Mouse (Mus musculus) ES-Bruce4 (cell line): ENCODE measurements around the gene Ing3. TPM values are rescaled to one million over a fixed set of nuclear protein-coding genes. Genes with fewer than 3 reads are reported as not detected.

Experiments
- H3K27ac ChIP-seq: 2 replicates; pipeline ENCODE4 v1.5.1; 2012; ENCODE audit warnings: low read length, inconsistent platforms; ENCODE audit not compliant: insufficient read depth
- H3K27me3 ChIP-seq: 2 replicates; pipeline ENCODE4 v1.6.1; 2012; ENCODE audit warnings: mild to moderate bottlenecking, low read length, inconsistent platforms; ENCODE audit not compliant: control insufficient read depth, poor library complexity, insufficient read depth, severe bottlenecking
- H3K36me3 ChIP-seq: 2 replicates; pipeline ENCODE4 v1.6.1; 2012; ENCODE audit warnings: inconsistent platforms, mild to moderate bottlenecking, low read length, moderate library complexity; ENCODE audit not compliant: control insufficient read depth, poor library complexity, insufficient read depth, severe bottlenecking
- H3K4me1 ChIP-seq: one replicate; pipeline ENCODE4 v1.8.1; 2011; ENCODE audit warnings: low read length; ENCODE audit not compliant: control insufficient read depth, insufficient read depth
- H3K4me3 ChIP-seq: 2 replicates; pipeline ENCODE4 v1.5.1; 2011; ENCODE audit warnings: low read depth, mild to moderate bottlenecking, low read length
- H3K9ac ChIP-seq: 2 replicates; pipeline ENCODE4 v1.6.1; 2012; ENCODE audit warnings: low read depth, mild to moderate bottlenecking, inconsistent platforms; ENCODE audit not compliant: poor library complexity, severe bottlenecking
- H3K9me3 ChIP-seq: replicated peaks from 2 replicates; pipeline ENCODE4 v1.6.1; 2012; ENCODE audit warnings: mild to moderate bottlenecking, low read length, inconsistent platforms; ENCODE audit not compliant: control insufficient read depth, poor library complexity, insufficient read depth, severe bottlenecking
- CTCF ChIP-seq: IDR thresholded peaks from one replicate; pipeline ENCODE4 v1.8.1; 2011; ENCODE audit warnings: low read depth, low read length
- EP300 ChIP-seq: IDR thresholded peaks from 2 replicates; pipeline ENCODE4 v1.6.1; 2011; ENCODE audit warnings: low read depth, low read length; ENCODE audit not compliant: insufficient read depth
- POLR2A ChIP-seq: IDR thresholded peaks from one replicate; pipeline ENCODE4 v1.8.1; 2011; ENCODE audit warnings: low read length; ENCODE audit not compliant: insufficient read depth
- polyA plus RNA-seq: library from polyadenylated mRNA; stranded (reverse); fragments of >200 nt; gene quantifications from 2 replicates; pipeline ENCODE4 v1.2.4, GENCODE M21; 2011; ENCODE audit warnings: low read depth; ENCODE audit not compliant: missing spikeins, insufficient read depth, insufficient read length

The Ing3 gene
- polyA plus RNA-seq, 1 experiment, result 26.1 TPM

DNA sequence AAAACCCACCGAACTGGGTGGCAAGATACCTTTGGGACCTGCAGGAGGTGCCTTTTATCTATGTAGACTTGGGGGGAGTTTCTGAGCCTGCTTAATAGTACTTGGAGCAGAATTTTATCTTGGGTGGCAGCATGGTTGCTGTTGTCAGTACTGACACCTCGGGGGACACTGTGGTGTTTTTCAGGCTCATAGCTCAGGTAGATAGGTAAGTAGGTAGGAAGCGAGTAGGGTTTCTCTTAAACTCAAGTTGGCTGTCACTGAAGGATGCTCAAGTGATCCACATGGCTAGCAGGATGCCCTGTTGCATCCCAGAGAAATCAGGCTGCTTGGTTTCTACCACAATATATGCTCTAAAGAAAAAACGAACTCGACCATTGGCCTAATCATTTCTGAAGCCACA, 38.9 kb downstream of the Ing3 start:
- H3K9ac ChIP-seq, result no peak overlapping the region
- H3K4me3 ChIP-seq, result no peak overlapping the region
- no peak for TF ChIP-seq POLR2A
- TF ChIP-seq CTCF, result no peak
- TF ChIP-seq EP300, result no peak
- no peaks in the 10 kb centered on the region for H3K4me1 ChIP-seq
- no peaks in the 10 kb centered on the region for H3K36me3 ChIP-seq
- H3K27me3 ChIP-seq, result no peaks in the 10 kb centered on the region
- no peak overlapping the region for H3K27ac ChIP-seq
- no peaks in the 10 kb centered on the region for H3K9me3 ChIP-seq

- no peak overlapping the region for H3K4me3 ChIP-seq
- H3K36me3 ChIP-seq, result no peaks in the 10 kb centered on the region
- H3K4me1 ChIP-seq, result no peaks in the 10 kb centered on the region
- no peaks in the 10 kb centered on the region for H3K27me3 ChIP-seq
- TF ChIP-seq EP300, result no peak
- TF ChIP-seq CTCF, result no peak
- TF ChIP-seq POLR2A, result no peak
- H3K9me3 ChIP-seq, result no peaks in the 10 kb centered on the region
- no peak overlapping the region for H3K27ac ChIP-seq
- H3K9ac ChIP-seq, result no peak overlapping the region
Observed at GRCm38 (mm10) chr6:21989081-21989480, 39.7 kb downstream of the Ing3 start.

DNA sequence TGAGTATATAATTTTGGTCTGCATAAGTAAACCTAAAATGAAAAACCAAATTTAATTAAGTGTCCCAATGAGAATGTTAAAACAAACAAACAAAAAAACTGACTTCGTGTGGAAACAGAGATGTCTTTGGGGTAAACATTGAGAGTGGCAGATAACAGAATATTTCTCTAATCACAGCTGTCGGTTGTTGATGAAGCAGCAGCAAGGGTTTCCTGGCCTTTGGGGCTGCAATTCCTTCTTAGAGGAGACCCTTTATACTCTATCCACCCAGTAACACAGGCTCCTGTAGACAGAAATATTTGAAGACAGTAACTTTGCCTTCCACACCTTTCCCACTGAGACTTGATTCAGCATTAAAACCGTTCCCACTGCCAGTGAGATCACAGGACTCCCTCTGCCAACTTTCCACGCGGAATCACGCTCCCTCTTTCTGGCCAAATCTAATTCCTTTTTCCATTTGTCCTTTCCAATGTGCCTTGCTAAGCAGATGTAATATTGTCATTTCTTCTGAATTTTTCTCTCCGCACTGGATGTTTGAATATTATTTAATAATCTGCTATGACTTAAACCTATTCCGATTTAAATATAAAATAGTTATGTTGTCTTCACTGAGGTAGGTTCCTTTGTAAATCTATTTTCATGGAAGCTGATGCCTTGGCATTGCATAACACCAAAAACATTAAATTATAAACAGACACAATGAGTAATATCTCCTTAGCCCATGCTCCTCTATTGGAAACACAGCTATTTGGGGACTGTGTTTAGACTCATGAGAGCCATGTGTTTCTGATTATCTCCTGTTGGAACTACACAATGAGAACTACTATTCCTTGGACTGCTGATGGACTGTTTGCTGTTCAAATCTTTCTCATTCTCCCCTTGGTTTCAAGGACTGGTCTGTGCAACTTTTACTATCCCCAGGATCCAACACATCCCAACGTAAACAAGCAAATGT, 41.1 kb downstream of the Ing3 start:
- H3K27ac ChIP-seq, result no peak overlapping the region
- no peaks in the 10 kb centered on the region for H3K36me3 ChIP-seq
- TF ChIP-seq CTCF (no peak), POLR2A (no peak), EP300 (no peak)
- no peaks in the 10 kb centered on the region for H3K27me3 ChIP-seq
- H3K9ac ChIP-seq, result no peak overlapping the region
- H3K9me3 ChIP-seq, result no peaks in the 10 kb centered on the region
- H3K4me3 ChIP-seq, result no peak overlapping the region
- H3K4me1 ChIP-seq, result no peaks in the 10 kb centered on the region

DNA sequence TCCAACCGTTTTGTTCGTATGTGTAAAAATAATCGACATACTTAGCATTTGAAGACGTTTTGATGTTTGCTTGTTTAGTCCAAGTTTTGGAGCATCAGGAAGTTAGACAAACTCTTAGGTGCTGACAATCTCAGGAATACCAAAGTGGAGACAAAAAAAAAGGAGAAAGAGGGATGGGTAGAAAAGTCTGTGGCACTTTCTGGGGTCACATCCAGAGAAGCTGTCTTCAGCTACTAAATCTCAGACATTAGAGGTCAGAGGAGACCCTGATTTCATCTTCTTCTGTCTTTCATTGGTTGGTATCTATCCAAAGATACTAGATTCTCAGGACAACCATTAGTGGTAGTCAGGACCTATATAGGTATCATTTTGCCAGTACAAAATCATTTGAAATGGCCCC, 41.8 kb downstream of the Ing3 start:
- H3K4me1 ChIP-seq, result no peaks in the 10 kb centered on the region
- H3K4me3 ChIP-seq, result no peak overlapping the region

DNA sequence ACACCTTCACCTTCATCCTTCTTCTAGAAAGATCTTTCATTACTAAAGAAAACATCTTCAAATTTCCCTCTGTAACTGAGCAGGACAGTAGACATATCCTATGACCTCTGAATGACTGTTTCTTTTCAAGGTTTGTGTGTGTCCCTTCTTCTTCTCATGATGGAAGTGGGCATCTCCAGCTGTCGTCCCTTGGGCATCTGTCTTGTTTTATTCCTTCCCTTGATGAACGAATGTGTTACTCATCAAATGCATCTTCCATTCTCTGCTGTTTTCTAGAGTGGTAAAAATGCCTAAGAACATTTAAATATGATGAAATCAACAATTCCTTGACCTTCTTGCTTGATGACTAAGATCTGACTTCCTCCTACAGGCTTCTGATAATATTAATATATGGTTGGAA, 43.7 kb downstream of the Ing3 start:
- H3K27me3 ChIP-seq, result no peaks in the 10 kb centered on the region
- TF ChIP-seq EP300 (no peak), CTCF (no peak), POLR2A (no peak)

More for the DNA sequence above, 41.8 kb downstream of the Ing3 start:
- no peaks in the 10 kb centered on the region for H3K36me3 ChIP-seq
- H3K27me3 ChIP-seq, result no peaks in the 10 kb centered on the region
- H3K9me3 ChIP-seq, result no peaks in the 10 kb centered on the region
- TF ChIP-seq CTCF (no peak), EP300 (no peak), POLR2A (no peak)
- H3K27ac ChIP-seq, result no peak overlapping the region
- no peak overlapping the region for H3K9ac ChIP-seq

GRCm38 (mm10) chr6:21998131-21998530, 48.8 kb downstream of the Ing3 start:
- H3K9me3 ChIP-seq, result no peaks in the 10 kb centered on the region
- TF ChIP-seq CTCF (no peak), POLR2A (no peak), EP300 (no peak)
- H3K27ac ChIP-seq, result no peak overlapping the region
- H3K4me3 ChIP-seq, result no peak overlapping the region
- H3K9ac ChIP-seq, result no peak overlapping the region
- H3K36me3 ChIP-seq, result no peaks in the 10 kb centered on the region
- no peaks in the 10 kb centered on the region for H3K4me1 ChIP-seq
- no peaks in the 10 kb centered on the region for H3K27me3 ChIP-seq

More for the DNA sequence above, 43.7 kb downstream of the Ing3 start:
- Histone ChIP-seq H3K4me3 (no peak overlapping the region), H3K9me3 (no peaks in the 10 kb centered on the region), H3K4me1 (no peaks in the 10 kb centered on the region), H3K27ac (no peak overlapping the region), H3K36me3 (no peaks in the 10 kb centered on the region), H3K9ac (no peak overlapping the region)
